Mouse (Mus musculus): ENCODE measurements at regions not wholly inside any gene's neighbourhood (a gene's known extent, or its start where the extent isn't known, plus 50 kb on each side); places are given as distances from the start of the nearest gene placed in this dataset.
"Not testable (repeated sequence)": the region's sequence is repeated elsewhere in the genome, so short reads cannot be mapped to it uniquely, and the experiment has no call there.

- no peak overlapping the region for H3K4me2 ChIP-seq (ENCODE audit: low read depth, low read length)
- no peaks in the 10 kb centered on the region for H3K27me3 ChIP-seq (ENCODE audit: insufficient read depth, low read length)
- no peak overlapping the region for H3K27ac ChIP-seq
- H3K36me3 ChIP-seq (ENCODE audit: insufficient read depth, low read length): no peaks in the 10 kb centered on the region
- no peak for DNase-seq (ENCODE audit: low spot score)
- H3K9me3 ChIP-seq (ENCODE audit: low read length): no peaks in the 10 kb centered on the region
- no peak overlapping the region for H3K9ac ChIP-seq (replicated peaks; ENCODE audit: low read length)
- ATAC-seq: no peak
- no peaks in the 10 kb centered on the region for H3K4me1 ChIP-seq (ENCODE audit: insufficient read depth, low read length)
- no peak overlapping the region for H3K4me3 ChIP-seq (ENCODE audit: low read length)
- no peak for TF ChIP-seq CTCF (IDR thresholded peaks at IDR 0.05; ENCODE audit: low read depth)
- 72% methylated on average over 11 of the region's 11 CpGs for WGBS
Observed at GRCm38 (mm10) chr13:57017553-57018341, 122.0 kb upstream of the Trpc7 start.

DNA sequence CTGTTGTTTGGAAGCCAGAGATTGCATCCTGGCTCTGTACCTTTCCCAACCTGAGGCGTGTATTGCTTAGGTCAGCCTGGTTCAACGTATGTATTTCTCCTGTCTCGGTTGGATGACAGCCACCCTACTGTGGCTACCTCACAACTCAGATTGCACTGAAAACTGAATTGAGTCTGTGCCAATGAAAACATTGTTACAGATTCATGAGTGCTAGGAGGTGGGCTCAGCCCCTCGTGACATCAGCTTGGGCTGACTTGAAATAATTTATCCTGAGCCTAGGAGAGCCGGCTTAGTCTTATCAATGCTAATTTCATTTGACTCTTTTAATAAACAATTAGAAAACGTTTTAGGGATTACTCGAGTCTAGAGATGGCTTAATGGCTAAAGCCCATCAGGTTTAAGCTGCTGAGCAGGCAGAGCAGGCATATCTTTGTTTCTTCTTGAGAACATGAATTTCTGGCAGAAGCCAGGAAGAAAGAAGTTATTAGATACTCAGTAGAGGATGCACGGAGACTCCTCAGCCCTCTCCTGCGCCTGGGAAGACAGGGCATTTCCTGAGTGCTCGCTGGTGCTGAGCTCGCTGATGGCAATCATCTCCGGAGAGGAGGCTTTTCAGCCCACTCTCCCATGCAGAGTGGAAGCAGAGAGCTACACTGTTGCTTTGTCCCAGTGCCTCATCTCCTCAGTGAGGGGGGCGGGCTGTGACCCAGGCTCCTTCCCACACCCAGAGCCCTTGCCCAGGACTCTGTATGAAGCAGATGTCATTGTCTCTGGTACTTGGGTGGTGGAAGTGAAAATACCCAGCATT, 120.9 kb upstream of the Trpc7 start:
- no peaks in the 10 kb centered on the region for H3K27me3 ChIP-seq (ENCODE audit: insufficient read depth, low read length)
- no peaks in the 10 kb centered on the region for H3K9me3 ChIP-seq (ENCODE audit: low read length)
- no peak overlapping the region for H3K27ac ChIP-seq
- H3K4me3 ChIP-seq (ENCODE audit: low read length): no peak overlapping the region
- DNase-seq (ENCODE audit: low spot score) (no peak), ATAC-seq (no peak)
- H3K4me1 ChIP-seq (ENCODE audit: insufficient read depth, low read length): no peaks in the 10 kb centered on the region
- H3K36me3 ChIP-seq (ENCODE audit: insufficient read depth, low read length): no peaks in the 10 kb centered on the region
- TF ChIP-seq CTCF (IDR thresholded peaks at IDR 0.05; ENCODE audit: low read depth): no peak
- no peak overlapping the region for H3K4me2 ChIP-seq (ENCODE audit: low read depth, low read length)
- no peak overlapping the region for H3K9ac ChIP-seq (replicated peaks; ENCODE audit: low read length)
- 40% methylated on average over 13 of the region's 13 CpGs for WGBS

- not testable (repeated sequence) for H3K36me3 ChIP-seq (ENCODE audit: insufficient read depth, low read length); H3K27ac ChIP-seq; H3K4me1 ChIP-seq (ENCODE audit: insufficient read depth, low read length); DNase-seq (ENCODE audit: low spot score); H3K4me3 ChIP-seq (ENCODE audit: low read length); H3K27me3 ChIP-seq (ENCODE audit: insufficient read depth, low read length); H3K9me3 ChIP-seq (ENCODE audit: low read length); H3K9ac ChIP-seq (replicated peaks; ENCODE audit: low read length); ATAC-seq; H3K4me2 ChIP-seq (ENCODE audit: low read depth, low read length)
- WGBS: 97% methylated on average over 8 of the region's 8 CpGs
Observed at GRCm38 (mm10) chr13:57007236-57007635, 111.4 kb upstream of the Trpc7 start.

- H3K4me1 ChIP-seq (ENCODE audit: insufficient read depth, low read length): no peaks in the 10 kb centered on the region
- DNase-seq (ENCODE audit: low spot score) (peak; percentile 40), ATAC-seq (no peak)
- no peak for TF ChIP-seq CTCF (IDR thresholded peaks at IDR 0.05; ENCODE audit: low read depth)
- H3K4me2 ChIP-seq (ENCODE audit: low read depth, low read length): no peak overlapping the region
- no peak overlapping the region for H3K27ac ChIP-seq
- H3K4me3 ChIP-seq (ENCODE audit: low read length): no peak overlapping the region
- H3K36me3 ChIP-seq (ENCODE audit: insufficient read depth, low read length): no peaks in the 10 kb centered on the region
- H3K9ac ChIP-seq (replicated peaks; ENCODE audit: low read length): no peak overlapping the region
- WGBS: 12% methylated on average over 8 of the region's 8 CpGs
- no peaks in the 10 kb centered on the region for H3K27me3 ChIP-seq (ENCODE audit: insufficient read depth, low read length)
- H3K9me3 ChIP-seq (ENCODE audit: low read length): no peaks in the 10 kb centered on the region
Observed at GRCm38 (mm10) chr13:57003565-57004132, 107.9 kb upstream of the Trpc7 start.

DNA sequence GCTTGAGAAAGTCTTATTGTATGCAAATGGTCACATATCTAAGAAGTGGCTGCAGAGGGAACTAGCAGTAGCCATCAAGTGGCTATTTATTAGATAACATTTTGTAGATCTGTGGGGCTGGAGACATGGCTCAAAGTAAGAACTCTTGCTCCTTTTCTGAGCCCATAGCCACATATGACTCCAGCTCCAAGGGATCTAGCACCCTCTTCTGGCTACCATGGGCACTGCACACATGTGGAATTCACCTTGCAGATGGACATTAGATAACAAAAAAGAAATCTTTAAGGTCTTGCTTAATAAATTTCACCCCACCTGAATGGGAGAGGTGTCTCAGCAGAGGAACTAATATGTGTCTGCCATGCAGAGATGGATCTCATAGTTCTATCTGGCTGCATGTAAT, 96.2 kb upstream of the Trpc7 start:
- peak; percentile 62 for DNase-seq (ENCODE audit: low spot score)

DNA sequence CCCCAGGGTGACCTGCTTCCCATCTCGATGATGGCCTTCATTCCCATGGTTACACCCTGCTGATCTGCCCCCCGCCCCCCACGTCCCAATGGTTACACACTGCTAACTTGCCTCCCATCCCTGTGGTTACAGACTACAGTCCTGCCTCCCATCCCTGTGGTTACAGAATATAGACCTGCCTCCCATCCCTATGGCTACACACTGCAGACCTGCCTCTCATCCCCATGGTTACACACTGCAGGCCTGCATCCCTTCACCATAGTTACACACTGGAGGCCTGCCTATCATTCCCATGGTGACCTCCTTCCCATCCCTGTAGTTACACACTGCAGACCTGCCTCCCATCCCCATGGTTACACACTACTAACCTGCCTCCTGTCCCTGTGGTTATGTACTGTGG, 78.3 kb upstream of the Trpc7 start:
- WGBS: 62% methylated on average over 3 of the region's 3 CpGs
- H3K4me1 ChIP-seq (ENCODE audit: insufficient read depth, low read length): no peaks in the 10 kb centered on the region
- no peak overlapping the region for H3K9ac ChIP-seq (replicated peaks; ENCODE audit: low read length)
- H3K27me3 ChIP-seq (ENCODE audit: insufficient read depth, low read length): no peaks in the 10 kb centered on the region
- no peak for TF ChIP-seq CTCF (IDR thresholded peaks at IDR 0.05; ENCODE audit: low read depth)
- H3K9me3 ChIP-seq (ENCODE audit: low read length): no peaks in the 10 kb centered on the region
- no peak overlapping the region for H3K4me3 ChIP-seq (ENCODE audit: low read length)
- H3K36me3 ChIP-seq (ENCODE audit: insufficient read depth, low read length): no peaks in the 10 kb centered on the region
- ATAC-seq (peak; percentile 91), DNase-seq (ENCODE audit: low spot score) (no peak)
- H3K4me2 ChIP-seq (ENCODE audit: low read depth, low read length): no peak overlapping the region
- no peak overlapping the region for H3K27ac ChIP-seq

More for the DNA sequence above, 96.2 kb upstream of the Trpc7 start:
- Histone ChIP-seq H3K27ac (no peak overlapping the region), H3K4me2 (ENCODE audit: low read depth, low read length) (no peak overlapping the region), H3K9ac (replicated peaks; ENCODE audit: low read length) (no peak overlapping the region), H3K4me1 (ENCODE audit: insufficient read depth, low read length) (no peaks in the 10 kb centered on the region), H3K27me3 (ENCODE audit: insufficient read depth, low read length) (no peaks in the 10 kb centered on the region), H3K9me3 (ENCODE audit: low read length) (0 out of 2 replicates have a peak, but pooled peaks cover 2% of the 10 kb centered on the region), H3K36me3 (ENCODE audit: insufficient read depth, low read length) (no peaks in the 10 kb centered on the region), H3K4me3 (ENCODE audit: low read length) (no peak overlapping the region)
- peak; percentile 73 for TF ChIP-seq CTCF (IDR thresholded peaks at IDR 0.05; ENCODE audit: low read depth)
- no peak for ATAC-seq
